Mouse (Mus musculus): ENCODE results near the gene Lrrc8c. TPM values are rescaled to one million over a fixed set of nuclear protein-coding genes. Genes with fewer than 3 reads are reported as not detected.

Lrrc8c gene
- 3.0 and 3.7 TPM in 2 replicates for polyA plus RNA-seq (2012; ENCODE audit: insufficient read depth, insufficient read length, missing spikeins)

DNA sequence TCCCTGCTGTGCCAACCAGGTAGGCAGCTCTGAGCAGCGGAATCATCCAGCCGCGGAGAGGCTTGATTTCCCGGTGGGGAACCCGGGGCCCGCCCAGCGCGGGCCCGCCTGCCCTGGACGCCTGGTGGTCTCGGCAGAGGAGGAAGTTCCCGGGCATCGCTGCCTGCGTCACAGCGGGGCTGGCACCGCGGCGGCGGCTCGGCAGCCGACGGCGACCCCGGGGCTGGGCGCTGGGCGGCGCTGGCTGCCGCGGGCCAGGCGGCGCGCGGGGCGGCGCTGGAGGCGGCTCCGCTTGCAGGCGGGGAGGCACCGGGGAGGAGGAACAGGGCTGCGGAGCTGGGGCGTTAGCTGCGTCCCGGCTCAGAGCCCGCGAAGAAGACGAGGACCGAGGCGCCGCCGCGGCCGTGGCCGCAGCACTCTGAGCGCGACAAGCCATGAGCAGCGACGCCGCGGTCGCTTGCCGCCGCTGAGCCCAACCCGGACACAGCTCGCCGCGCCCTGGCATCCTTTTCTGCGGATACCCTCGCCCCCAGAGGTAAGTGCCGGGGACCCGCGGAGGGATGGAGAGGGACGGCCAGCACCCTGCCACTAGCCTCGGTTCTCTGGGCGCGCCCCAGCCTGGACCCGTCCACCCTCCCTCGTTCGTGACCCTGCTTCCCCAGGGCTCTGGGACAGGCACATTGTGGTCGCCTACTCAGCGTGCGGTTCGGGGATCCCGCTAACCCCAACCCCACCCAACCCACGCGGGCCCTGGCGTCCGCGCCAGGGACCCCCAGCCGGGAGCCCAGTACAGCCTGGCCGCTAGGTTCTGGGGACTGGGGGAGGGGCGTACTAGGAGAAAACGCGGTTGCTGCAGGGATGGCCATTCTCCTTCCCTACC is at the start of gene Lrrc8c:
Gene Lrrc8c, plus strand, starts transcription at position 293 of the 880 bp plus-strand sequence.
- H3K4me3 ChIP-seq (ENCODE audit: insufficient read depth, low read depth, low read length), result peak within 1 kb of the TSS; percentile 86
- H3K27ac ChIP-seq (replicated peaks; ENCODE audit: low read depth, low read length), result peak within 1 kb of the TSS; percentile 93
- H3K4me1 ChIP-seq (ENCODE audit: control insufficient read depth, insufficient read depth, insufficient read length, low read length), result peaks cover 7% of the 10 kb centered on the region; the same call in 1 of the 2 replicates

- H3K4me3 ChIP-seq (ENCODE audit: insufficient read depth, low read depth, low read length), result no peak overlapping the region
- 0 out of 2 replicates have a peak, but pooled peaks cover 3% of the 10 kb centered on the region for H3K4me1 ChIP-seq (ENCODE audit: control insufficient read depth, insufficient read depth, insufficient read length, low read length)
- no peak overlapping the region for H3K27ac ChIP-seq (replicated peaks; ENCODE audit: low read depth, low read length)
These were observed 46.0 kb upstream of the Lrrc8c start for GRCm38 (mm10) chr5:105472983-105473705.

DNA sequence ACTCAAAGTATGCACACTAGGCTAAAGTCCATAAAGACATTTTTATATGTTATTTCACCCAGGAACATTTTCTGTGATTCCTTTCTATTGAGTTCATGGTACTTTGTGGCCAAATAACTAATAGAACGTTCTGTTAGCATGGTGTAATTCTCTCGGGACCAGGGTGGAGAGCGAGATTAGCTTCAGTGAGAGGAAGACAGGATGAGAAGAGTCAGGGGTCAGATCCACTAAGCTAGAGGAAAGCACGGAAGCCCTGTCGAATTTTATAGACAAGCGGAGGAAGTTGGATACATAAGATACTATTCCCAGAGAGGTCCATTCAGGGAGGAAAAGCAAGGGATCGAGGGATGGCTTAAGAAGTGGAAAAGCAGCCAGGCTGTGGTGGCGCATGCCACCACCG is 41.7 kb upstream of the Lrrc8c start:
- Histone ChIP-seq H3K4me3 (ENCODE audit: insufficient read depth, low read depth, low read length) (no peak overlapping the region), H3K4me1 (ENCODE audit: control insufficient read depth, insufficient read depth, insufficient read length, low read length) (no peaks in the 10 kb centered on the region), H3K27ac (replicated peaks; ENCODE audit: low read depth, low read length) (no peak overlapping the region)

- Histone ChIP-seq H3K27ac (replicated peaks; ENCODE audit: low read depth, low read length) (no peak overlapping the region), H3K4me3 (ENCODE audit: insufficient read depth, low read depth, low read length) (no peak overlapping the region), H3K4me1 (ENCODE audit: control insufficient read depth, insufficient read depth, insufficient read length, low read length) (no peaks in the 10 kb centered on the region)
These were observed 39.5 kb upstream of the Lrrc8c start for GRCm38 (mm10) chr5:105479673-105480072.

GRCm38 (mm10) chr5:105480561-105480960 is 38.6 kb upstream of the Lrrc8c start:
- Histone ChIP-seq H3K4me3 (ENCODE audit: insufficient read depth, low read depth, low read length) (no peak overlapping the region), H3K27ac (replicated peaks; ENCODE audit: low read depth, low read length) (no peak overlapping the region), H3K4me1 (ENCODE audit: control insufficient read depth, insufficient read depth, insufficient read length, low read length) (no peaks in the 10 kb centered on the region)

DNA sequence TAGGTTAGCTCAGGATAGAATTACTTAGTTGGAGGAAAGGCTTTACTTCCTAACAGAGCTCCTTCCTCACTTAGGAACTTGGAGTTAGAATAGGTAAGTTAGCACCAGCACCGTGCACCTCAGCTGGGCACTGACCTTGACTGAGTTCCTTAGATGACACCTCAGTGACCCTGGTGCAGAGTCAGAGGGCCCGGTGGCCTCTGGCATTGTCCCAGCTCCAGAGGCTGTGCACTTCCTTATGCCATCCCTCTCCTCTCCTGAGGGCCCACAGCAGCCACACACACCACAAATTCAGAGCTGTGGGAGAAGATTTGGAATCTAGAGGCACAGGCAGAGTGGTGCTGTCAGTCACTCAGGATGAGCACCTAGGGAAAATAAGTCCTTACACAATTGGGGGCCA is 35.6 kb upstream of the Lrrc8c start:
- H3K4me1 ChIP-seq (ENCODE audit: control insufficient read depth, insufficient read depth, insufficient read length, low read length), result no peaks in the 10 kb centered on the region
- H3K27ac ChIP-seq (replicated peaks; ENCODE audit: low read depth, low read length), result no peak overlapping the region
- H3K4me3 ChIP-seq (ENCODE audit: insufficient read depth, low read depth, low read length), result no peak overlapping the region

- H3K4me3 ChIP-seq (ENCODE audit: insufficient read depth, low read depth, low read length), result no peak overlapping the region
- no peak overlapping the region for H3K27ac ChIP-seq (replicated peaks; ENCODE audit: low read depth, low read length)
- H3K4me1 ChIP-seq (ENCODE audit: control insufficient read depth, insufficient read depth, insufficient read length, low read length), result no peaks in the 10 kb centered on the region
These were observed 34.9 kb upstream of the Lrrc8c start for GRCm38 (mm10) chr5:105484247-105484646.

- Histone ChIP-seq H3K4me1 (ENCODE audit: control insufficient read depth, insufficient read depth, insufficient read length, low read length) (no peaks in the 10 kb centered on the region), H3K4me3 (ENCODE audit: insufficient read depth, low read depth, low read length) (no peak overlapping the region), H3K27ac (replicated peaks; ENCODE audit: low read depth, low read length) (no peak overlapping the region)
These were observed 34.3 kb upstream of the Lrrc8c start for GRCm38 (mm10) chr5:105484891-105485290.

DNA sequence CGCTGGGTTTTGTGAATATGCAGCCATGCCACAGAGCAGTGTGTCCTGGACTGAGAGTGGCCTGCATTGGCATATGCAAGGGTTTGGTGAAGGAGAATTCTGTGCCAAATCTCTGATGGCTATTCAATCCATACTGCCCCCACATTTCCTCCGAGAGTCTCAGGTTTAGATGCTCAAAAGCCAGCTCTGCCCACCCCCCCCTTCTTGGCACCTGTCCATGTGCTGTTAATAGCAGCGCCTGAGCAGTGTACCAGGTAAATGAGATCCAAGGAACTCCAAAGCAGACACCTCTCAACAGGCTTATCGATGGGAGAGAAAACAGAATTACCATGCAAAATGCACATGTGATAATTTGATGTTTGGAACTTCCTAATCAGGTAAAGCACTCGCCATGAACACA is 29.0 kb upstream of the Lrrc8c start:
- Histone ChIP-seq H3K27ac (replicated peaks; ENCODE audit: low read depth, low read length) (no peak overlapping the region), H3K4me1 (ENCODE audit: control insufficient read depth, insufficient read depth, insufficient read length, low read length) (no peaks in the 10 kb centered on the region), H3K4me3 (ENCODE audit: insufficient read depth, low read depth, low read length) (no peak overlapping the region)

- Histone ChIP-seq H3K4me3 (ENCODE audit: insufficient read depth, low read depth, low read length) (no peak overlapping the region), H3K4me1 (ENCODE audit: control insufficient read depth, insufficient read depth, insufficient read length, low read length) (no peaks in the 10 kb centered on the region), H3K27ac (replicated peaks; ENCODE audit: low read depth, low read length) (no peak overlapping the region)
These were observed 27.8 kb upstream of the Lrrc8c start for GRCm38 (mm10) chr5:105491389-105491788.

DNA sequence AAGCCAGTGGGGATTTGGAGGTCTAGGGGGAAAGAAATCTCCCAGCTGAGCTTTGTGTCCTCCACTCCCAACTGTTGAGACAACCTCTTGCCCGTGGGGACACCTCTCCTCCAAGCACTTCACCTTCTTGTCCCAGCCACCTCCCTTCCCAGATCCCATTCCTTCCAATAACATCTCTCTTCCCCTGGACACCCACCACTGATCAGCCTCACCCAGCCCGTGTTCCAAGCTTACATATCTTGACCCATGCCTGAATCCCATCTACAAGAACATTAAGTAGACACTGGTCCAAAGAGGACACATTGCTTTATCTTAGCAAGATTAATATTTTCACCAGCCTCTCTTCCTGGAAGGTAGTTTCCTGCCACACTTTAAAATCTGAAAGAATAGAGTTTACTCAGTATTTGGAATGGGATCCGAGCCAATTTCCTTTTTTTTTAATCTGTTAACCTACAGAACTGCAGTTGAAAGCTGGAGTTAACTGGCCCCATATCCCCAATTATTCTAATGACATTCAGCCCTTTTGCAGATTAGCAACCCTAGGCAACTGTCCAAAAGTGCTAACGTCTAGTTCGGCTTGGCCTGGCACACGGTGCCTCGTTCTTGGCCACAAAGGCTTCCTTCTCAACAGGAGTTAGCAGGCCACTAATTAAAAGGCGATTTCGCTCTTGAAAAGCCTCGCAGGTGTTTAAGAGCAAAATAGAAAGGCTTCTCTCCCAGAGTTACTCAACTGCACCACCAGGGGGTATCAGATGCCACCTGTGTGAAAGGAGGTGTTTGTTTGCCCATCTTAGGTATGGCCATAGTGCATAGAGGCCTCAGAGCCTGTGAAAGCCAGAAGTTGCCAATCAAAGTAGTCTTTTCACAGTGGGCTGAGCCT is 26.6 kb upstream of the Lrrc8c start:
- no peaks in the 10 kb centered on the region for H3K4me1 ChIP-seq (ENCODE audit: control insufficient read depth, insufficient read depth, insufficient read length, low read length)
- H3K27ac ChIP-seq (replicated peaks; ENCODE audit: low read depth, low read length), result no peak overlapping the region
- no peak overlapping the region for H3K4me3 ChIP-seq (ENCODE audit: insufficient read depth, low read depth, low read length)

- Histone ChIP-seq H3K27ac (replicated peaks; ENCODE audit: low read depth, low read length) (no peak overlapping the region), H3K4me1 (ENCODE audit: control insufficient read depth, insufficient read depth, insufficient read length, low read length) (no peaks in the 10 kb centered on the region), H3K4me3 (ENCODE audit: insufficient read depth, low read depth, low read length) (no peak overlapping the region)
These were observed 25.8 kb upstream of the Lrrc8c start for GRCm38 (mm10) chr5:105493377-105493776.

DNA sequence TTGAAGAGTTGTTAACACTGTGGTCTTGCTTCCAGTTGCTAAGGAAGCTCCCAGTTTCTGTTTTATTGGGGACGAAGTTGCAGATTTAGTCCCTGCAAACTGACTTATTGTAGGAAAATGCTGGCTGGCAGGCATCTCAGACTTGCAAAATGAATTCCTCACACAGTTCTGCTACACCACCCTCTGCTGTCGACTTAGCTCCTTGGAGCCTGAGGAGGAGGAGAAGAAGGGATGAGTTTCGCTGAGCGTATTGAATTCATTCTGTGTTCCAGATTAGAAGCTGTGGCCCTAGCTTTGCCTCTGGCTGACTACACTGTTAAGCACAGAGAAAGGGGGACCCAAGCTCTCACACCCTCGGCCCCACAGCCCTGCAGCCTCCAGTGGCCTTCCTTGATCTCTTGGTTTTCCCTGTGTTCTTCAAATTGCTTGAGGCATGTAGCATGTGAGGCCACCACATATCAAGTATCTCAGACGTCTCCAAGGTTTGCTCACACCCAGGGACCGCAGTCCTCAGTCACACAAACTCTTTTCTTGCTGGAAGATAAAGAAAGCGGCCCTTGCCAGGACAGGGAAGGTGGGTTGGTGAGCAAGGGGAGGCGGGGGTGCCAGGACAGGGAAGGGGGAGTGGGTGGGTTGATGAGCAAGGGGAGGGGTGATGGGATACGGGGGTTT is 24.8 kb upstream of the Lrrc8c start:
- no peak overlapping the region for H3K27ac ChIP-seq (replicated peaks; ENCODE audit: low read depth, low read length)

More for the DNA sequence above, 24.8 kb upstream of the Lrrc8c start:
- no peak overlapping the region for H3K4me3 ChIP-seq (ENCODE audit: insufficient read depth, low read depth, low read length)
- no peaks in the 10 kb centered on the region for H3K4me1 ChIP-seq (ENCODE audit: control insufficient read depth, insufficient read depth, insufficient read length, low read length)

Measured in brown adipose tissue, adult 24 weeks (tissue).